ENCODE assay signal across 8 mouse cellular contexts in the genomic region with DNA sequence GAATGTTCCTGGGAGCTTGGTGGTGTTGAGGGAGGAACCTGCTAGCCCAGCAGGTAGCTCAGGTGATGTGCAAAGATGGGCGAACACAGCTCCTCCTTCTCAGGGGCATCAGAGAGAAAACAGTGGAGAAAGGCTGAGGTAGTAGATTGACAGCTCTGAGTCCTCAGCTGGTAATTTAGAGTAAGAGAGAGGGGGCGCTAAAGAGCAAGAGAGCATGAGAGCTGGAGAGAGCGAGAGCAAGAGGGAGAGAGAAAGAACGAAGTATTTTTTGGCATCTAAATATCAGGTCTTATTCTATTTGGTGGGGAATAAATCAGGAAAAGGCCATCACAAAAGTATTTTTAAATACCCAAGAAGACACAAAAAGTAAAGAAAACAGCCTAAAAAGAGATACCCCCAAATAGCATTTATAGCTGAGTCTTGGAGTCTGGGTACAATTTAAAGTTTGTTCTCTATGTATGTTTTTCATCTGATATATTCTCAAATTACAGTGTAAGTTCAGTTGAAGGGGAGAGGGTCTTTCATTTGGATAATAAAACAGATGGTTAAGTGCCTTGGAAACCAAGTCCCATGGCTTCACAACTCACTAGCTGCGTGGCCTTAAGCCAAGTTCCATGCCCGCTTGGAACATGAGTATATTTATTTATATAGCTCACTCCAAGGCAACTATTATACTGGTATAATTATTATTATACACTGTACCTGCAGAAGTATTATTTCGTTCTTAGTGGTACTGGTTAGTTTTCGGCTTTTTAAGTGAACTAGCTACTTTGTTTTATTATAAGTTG.
DNase-seq lines count a peak whose midpoint lies in the region; ATAC-seq and TF ChIP-seq lines count a peak whose summit lies in the region.
"Had no signal": no experiment of that assay in that cellular context is flagged by ENCODE, and none has a peak within 500 bp of the region (broad histone marks: within the 10 kb centered on the region; RNA-seq: fewer than 3 reads in every experiment).

No protein-coding gene starts in this region.

- H3K36me3 ChIP-seq in intestine, postnatal 0 days (ENCODE audit: control insufficient read depth, insufficient read depth) = no peaks in the 10 kb centered on the region
- H3K36me3 ChIP-seq in intestine, embryonic 16.5 days (ENCODE audit: control insufficient read depth, insufficient read depth, low read length) = no peaks in the 10 kb centered on the region
- no peaks in the 10 kb centered on the region for H3K36me3 ChIP-seq in CH12.LX (replicated peaks in 1 of 2; ENCODE audit: control insufficient read depth in 1 of 2, insufficient read depth in 1 of 2, low read length in 1 of 2)
- no peaks in the 10 kb centered on the region for H3K36me3 ChIP-seq in neural tube, embryonic 15.5 days

- in situ Hi-C loops in CH12.LX (cut with MboI; ENCODE audit: low pct_ligation_motif_present, low pct_unique_long_range_greater_than_20kb, low sequenced_read_pairs) = no loop called here

- TF ChIP-seq EP300 in CH12.LX (IDR thresholded peaks at IDR 0.05; ENCODE audit: low read length) = no peak

- no peak overlapping the region for H3K9ac ChIP-seq in intestine, postnatal 0 days (ENCODE audit: low read depth, low read length)
- H3K9ac ChIP-seq in intestine, embryonic 16.5 days (ENCODE audit: low read depth, low read length) = no peak overlapping the region
- H3K9ac ChIP-seq in CH12.LX (ENCODE audit: insufficient read depth, low read depth) = no peak overlapping the region
- no peak overlapping the region for H3K9ac ChIP-seq in neural tube, embryonic 15.5 days (replicated peaks)

- H3K4me2 ChIP-seq in intestine, postnatal 0 days (replicated peaks; ENCODE audit: low read depth) = no peak overlapping the region
- H3K4me2 ChIP-seq in intestine, embryonic 16.5 days (ENCODE audit: low read depth, low read length) = no peak overlapping the region
- no peak overlapping the region for H3K4me2 ChIP-seq in CH12.LX (ENCODE audit: insufficient read depth, low read depth, poor library complexity, severe bottlenecking)
- H3K4me2 ChIP-seq in neural tube, embryonic 15.5 days = no peak overlapping the region
- H3K4me2 ChIP-seq: liver, embryonic 11.5 days had no signal

- H3K4me3 ChIP-seq in intestine, postnatal 0 days (ENCODE audit: low read depth, low read length) = no peak overlapping the region
- no peak overlapping the region for H3K4me3 ChIP-seq in intestine, embryonic 16.5 days (ENCODE audit: low read length)
- H3K4me3 ChIP-seq in CH12.LX (replicated peaks in 1 of 3; ENCODE audit: low read depth in 2 of 3, low read length in 2 of 3, poor library complexity in 1 of 3) = no peak overlapping the region
- no peak overlapping the region for H3K4me3 ChIP-seq in neural tube, embryonic 15.5 days (replicated peaks)

- TF ChIP-seq CTCF in intestine, postnatal 0 days (IDR thresholded peaks at IDR 0.05; ENCODE audit: low read depth) = peak; percentile 48
- peak; percentile 54 to 74 for TF ChIP-seq CTCF in CH12.LX (conservative IDR thresholded peaks at IDR 0.05 in 1 of 2, IDR thresholded peaks at IDR 0.05 in 1 of 2; ENCODE audit: low read depth in 2 of 2, low read length in 2 of 2)

- dilution Hi-C loops in CH12.LX (cut with MboI; ENCODE audit: extremely low pct_ligation_motif_present, extremely low pct_unique_long_range_greater_than_20kb, low sequenced_read_pairs) = no loop called here

- no peaks in the 10 kb centered on the region for H3K4me1 ChIP-seq in intestine, postnatal 0 days (replicated peaks; ENCODE audit: control insufficient read depth, insufficient read depth, low read length)
- no peaks in the 10 kb centered on the region for H3K4me1 ChIP-seq in intestine, embryonic 16.5 days (ENCODE audit: control insufficient read depth, insufficient read depth, low read length)
- H3K4me1 ChIP-seq in CH12.LX (ENCODE audit: control insufficient read depth in 1 of 2, insufficient read depth in 2 of 2) = no peaks in the 10 kb centered on the region
- H3K4me1 ChIP-seq in neural tube, embryonic 15.5 days = peaks cover 6% of the 10 kb centered on the region; the same call in 1 of the 2 replicates

- no peak overlapping the region for H3K27ac ChIP-seq in intestine, postnatal 0 days (ENCODE audit: low read depth, low read length)
- no peak overlapping the region for H3K27ac ChIP-seq in intestine, embryonic 16.5 days (ENCODE audit: low read length)
- H3K27ac ChIP-seq in CH12.LX (ENCODE audit: insufficient read depth, low read depth) = no peak overlapping the region
- H3K27ac ChIP-seq in neural tube, embryonic 15.5 days (replicated peaks) = no peak overlapping the region

- no peak for TF ChIP-seq POLR2A in CH12.LX (IDR thresholded peaks at IDR 0.05; ENCODE audit: low read depth, low read length)

- TF ChIP-seq RAD21 in CH12.LX (IDR thresholded peaks at IDR 0.05; ENCODE audit: low read depth, low read length) = peak; percentile 58

- DNase-seq in 416B (ENCODE audit: low read depth) = peak; percentile 56
- DNase-seq in CH12.LX (ENCODE audit: extremely low read depth) = peak; percentile 55
- peak; percentile 57 for DNase-seq in embryo, embryonic 11 days
- no peak for DNase-seq in urinary bladder, postnatal 36 days (ENCODE audit: low spot score in 2 of 2)

- no peak for ATAC-seq in intestine, postnatal 0 days
- ATAC-seq in intestine, embryonic 16.5 days = no peak
- no peak for ATAC-seq in neural tube, embryonic 15.5 days (ENCODE audit: low FRiP score)

- H3K27me3 ChIP-seq in intestine, postnatal 0 days (replicated peaks; ENCODE audit: control insufficient read depth, insufficient read depth, low read length) = no peaks in the 10 kb centered on the region
- no peaks in the 10 kb centered on the region for H3K27me3 ChIP-seq in intestine, embryonic 16.5 days (replicated peaks; ENCODE audit: control insufficient read depth, insufficient read depth, low read length)
- H3K27me3 ChIP-seq in CH12.LX (replicated peaks) = no peaks in the 10 kb centered on the region
- no peaks in the 10 kb centered on the region for H3K27me3 ChIP-seq in neural tube, embryonic 15.5 days (replicated peaks)

- 56% methylated on average over 8 of the region's 8 CpGs for WGBS in intestine, postnatal 0 days
- 61% methylated on average over 8 of the region's 8 CpGs for WGBS in intestine, embryonic 16.5 days
- WGBS in neural tube, embryonic 15.5 days = 51% methylated on average over 8 of the region's 8 CpGs

- H3K79me2 ChIP-seq in CH12.LX (replicated peaks; ENCODE audit: control insufficient read depth, extremely low read depth, insufficient read depth, poor library complexity, severe bottlenecking) = no peaks in the 10 kb centered on the region

- H3K9me3 ChIP-seq in intestine, postnatal 0 days (ENCODE audit: control insufficient read depth) = no peaks in the 10 kb centered on the region
- H3K9me3 ChIP-seq in intestine, embryonic 16.5 days (ENCODE audit: control insufficient read depth, low read length) = no peaks in the 10 kb centered on the region
- H3K9me3 ChIP-seq in CH12.LX (replicated peaks; ENCODE audit: low read length) = no peaks in the 10 kb centered on the region
- H3K9me3 ChIP-seq in neural tube, embryonic 15.5 days (replicated peaks) = no peaks in the 10 kb centered on the region

TF ChIP-seq in CH12.LX, 34 proteins besides CTCF, POLR2A, EP300 and RAD21:
- TF ChIP-seq POLR2AphosphoS2 (IDR thresholded peaks at IDR 0.05; ENCODE audit: low read depth, low read length) (no peak), MYC (IDR thresholded peaks at IDR 0.05; ENCODE audit: low read depth, low read length) (no peak), TCF12 (IDR thresholded peaks at IDR 0.05; ENCODE audit: low read depth, low read length) (no peak), SIN3A (IDR thresholded peaks at IDR 0.05; ENCODE audit: low read length) (no peak), USF2 (conservative IDR thresholded peaks at IDR 0.05; ENCODE audit: low read depth, low read length) (no peak), SMC3 (IDR thresholded peaks at IDR 0.05; ENCODE audit: low read depth, low read length) (peak; percentile 56), RCOR1 (conservative IDR thresholded peaks at IDR 0.05; ENCODE audit: low read depth, low read length) (no peak), NRF1 (IDR thresholded peaks at IDR 0.05; ENCODE audit: low read depth, low read length) (no peak)

Comparison
In these comparisons a context has a peak if more than half of its experiments do, and no peak if none do; other contexts are left out.
1. DNase-seq: peak in 416B (single experiment), CH12.LX (single experiment) and embryo, embryonic 11 days (single experiment); none in urinary bladder, postnatal 36 days (0 of 2).